17 mouse cellular contexts compared by ENCODE assay signal in genomic region chr16:24502295-24502823, GRCm38 (mm10).
A peak's percentile ranks its signal among the peaks of the same experiment; 100 is the strongest.
DNase-seq lines count a peak whose midpoint lies in the region; ATAC-seq and TF ChIP-seq lines count a peak whose summit lies in the region.
"Had no signal": no experiment of that assay in that cellular context is flagged by ENCODE, and none has a peak within 500 bp of the region (broad histone marks: within the 10 kb centered on the region; RNA-seq: fewer than 3 reads in every experiment).

No protein-coding gene starts in this region.

- WGBS in heart, embryonic 11.5 days (ENCODE audit: insufficient replicate concordance), result 82% methylated on average over 3 of the region's 3 CpGs
- WGBS in kidney, postnatal 0 days, result 78% methylated on average over 3 of the region's 3 CpGs
- 85% methylated on average over 3 of the region's 3 CpGs for WGBS in kidney, adult 2 months
- WGBS in neural tube, embryonic 15.5 days, result 50% methylated on average over 3 of the region's 3 CpGs

- no peak for TF ChIP-seq POLR2A in kidney, adult 2 months (IDR thresholded peaks at IDR 0.05; ENCODE audit: low read depth, low read length)

- peaks cover 39% of the 10 kb centered on the region for H3K4me1 ChIP-seq in heart, embryonic 11.5 days (ENCODE audit: control insufficient read depth, insufficient read depth, low read length)
- peaks cover 24% of the 10 kb centered on the region for H3K4me1 ChIP-seq in kidney, postnatal 0 days (replicated peaks; ENCODE audit: insufficient read depth, low read length)
- peaks cover 6% of the 10 kb centered on the region; the same call in 1 of the 2 replicates for H3K4me1 ChIP-seq in kidney, adult 2 months (ENCODE audit: control insufficient read depth, insufficient read depth, low read length)
- peaks cover 22% of the 10 kb centered on the region for H3K4me1 ChIP-seq in neural tube, embryonic 15.5 days

- no peaks in the 10 kb centered on the region for H3K9me3 ChIP-seq in heart, embryonic 11.5 days (replicated peaks; ENCODE audit: control insufficient read depth, low read length)
- no peaks in the 10 kb centered on the region for H3K9me3 ChIP-seq in kidney, postnatal 0 days (replicated peaks; ENCODE audit: low read length)
- no peaks in the 10 kb centered on the region for H3K9me3 ChIP-seq in neural tube, embryonic 15.5 days (replicated peaks)
- H3K9me3 ChIP-seq: limb, embryonic 13.5 days had no signal

- H3K4me3 ChIP-seq in heart, embryonic 11.5 days (ENCODE audit: low read depth, low read length), result no peak overlapping the region
- no peak overlapping the region for H3K4me3 ChIP-seq in kidney, postnatal 0 days (replicated peaks; ENCODE audit: low read depth, low read length)
- no peak overlapping the region for H3K4me3 ChIP-seq in kidney, adult 2 months (ENCODE audit: insufficient read depth, low read depth, low read length)
- no peak overlapping the region for H3K4me3 ChIP-seq in neural tube, embryonic 15.5 days (replicated peaks)
- H3K4me3 ChIP-seq: limb, embryonic 13.5 days; myocyte had no signal

- no peak overlapping the region for H3K9ac ChIP-seq in heart, embryonic 11.5 days (ENCODE audit: low read depth, low read length)
- no peak overlapping the region for H3K9ac ChIP-seq in kidney, postnatal 0 days (ENCODE audit: low read depth, low read length)
- H3K9ac ChIP-seq in neural tube, embryonic 15.5 days (replicated peaks), result no peak overlapping the region
- H3K9ac ChIP-seq: limb, embryonic 13.5 days; liver, embryonic 14.5 days had no signal

- DNase-seq in heart, adult 18-20 months, result no peak
- no peak for DNase-seq in kidney, postnatal 0 days (ENCODE audit: low spot score)
- DNase-seq in kidney, adult 2 months, result no peak
- DNase-seq in right cerebral cortex, postnatal 4 days, result peak; percentile 21
- no peak for DNase-seq in right cerebral cortex, adult 18-20 months
- no peak for DNase-seq in cerebellum, adult 11 months
- DNase-seq: cerebellum, adult 9-11 months; heart, postnatal 36 days; kidney, adult 18-20 months; kidney, postnatal 25 days; right cerebral cortex, postnatal 25 days; thymus, postnatal 25 days had no signal

- H3K27ac ChIP-seq in heart, embryonic 11.5 days (ENCODE audit: low read depth, low read length), result peak overlapping the region; percentile 77
- H3K27ac ChIP-seq in kidney, postnatal 0 days, result no peak overlapping the region
- H3K27ac ChIP-seq in kidney, adult 2 months (ENCODE audit: insufficient read depth, low read depth, low read length), result no peak overlapping the region
- no peak overlapping the region for H3K27ac ChIP-seq in neural tube, embryonic 15.5 days (replicated peaks)
- H3K27ac ChIP-seq: limb, embryonic 13.5 days; liver, embryonic 14.5 days had no signal

- no peaks in the 10 kb centered on the region for H3K27me3 ChIP-seq in heart, embryonic 11.5 days (ENCODE audit: control insufficient read depth, insufficient read depth, low read length)
- H3K27me3 ChIP-seq in kidney, postnatal 0 days (ENCODE audit: insufficient read depth, low read length), result no peaks in the 10 kb centered on the region
- no peaks in the 10 kb centered on the region for H3K27me3 ChIP-seq in kidney, adult 2 months (replicated peaks; ENCODE audit: control insufficient read depth, insufficient read depth, low read length)
- H3K27me3 ChIP-seq in neural tube, embryonic 15.5 days (replicated peaks), result no peaks in the 10 kb centered on the region
- H3K27me3 ChIP-seq: limb, embryonic 13.5 days had no signal

- no peak overlapping the region for H3K4me2 ChIP-seq in heart, embryonic 11.5 days
- H3K4me2 ChIP-seq in kidney, postnatal 0 days (ENCODE audit: low read length), result no peak overlapping the region
- no peak overlapping the region for H3K4me2 ChIP-seq in neural tube, embryonic 15.5 days
- H3K4me2 ChIP-seq: limb, embryonic 13.5 days had no signal

- ATAC-seq in heart, embryonic 11.5 days (replicated peaks; ENCODE audit: insufficient number of reproducible peaks, low FRiP score, low TSS enrichment), result no peak
- ATAC-seq in kidney, postnatal 0 days (replicated peaks; ENCODE audit: low FRiP score, low read depth), result no peak
- ATAC-seq in neural tube, embryonic 15.5 days (ENCODE audit: low FRiP score), result 0 out of 2 replicates have a peak, but pooled peaks have one; percentile 33

- H3K36me3 ChIP-seq in heart, embryonic 11.5 days (ENCODE audit: control insufficient read depth, insufficient read depth, low read length), result no peaks in the 10 kb centered on the region
- H3K36me3 ChIP-seq in kidney, postnatal 0 days (ENCODE audit: insufficient read depth, low read length), result no peaks in the 10 kb centered on the region
- H3K36me3 ChIP-seq in kidney, adult 2 months (ENCODE audit: control insufficient read depth, insufficient read depth, low read length), result no peaks in the 10 kb centered on the region
- no peaks in the 10 kb centered on the region for H3K36me3 ChIP-seq in neural tube, embryonic 15.5 days
- H3K36me3 ChIP-seq: limb, embryonic 13.5 days had no signal

- peak; percentile 26; the same call in 1 of the 2 replicates for TF ChIP-seq CTCF in kidney, postnatal 0 days (IDR thresholded peaks at IDR 0.05; ENCODE audit: low read depth)
- no peak for TF ChIP-seq CTCF in kidney, adult 2 months (conservative IDR thresholded peaks at IDR 0.05; ENCODE audit: insufficient read depth, insufficient read length, low read depth, low read length)
